Mouse (Mus musculus) liver, embryonic 13.5 days (tissue): Measurements from ENCODE around the gene Ghr. TPM values are rescaled to one million over a fixed set of nuclear protein-coding genes. Genes with fewer than 3 reads are reported as not detected.

ENCODE experiments used
- ATAC-seq: fragments of 200-750 bp; cut with Nextera tagmentation; 2 replicates; pipeline ENCODE4 v1.8.0; 2017; ENCODE audit warnings: low read depth, mild to moderate bottlenecking, moderate number of reproducible peaks, moderate library complexity
- DNase-seq: peaks from one replicate; pipeline ENCODE4 v3.0.0; 2022
- H3K27ac ChIP-seq: fragments of 300-500 bp; sonication (generic); 2 replicates; pipeline ENCODE4 v1.5.1; 2015; ENCODE audit warnings: moderate library complexity, mild to moderate bottlenecking, inconsistent platforms
- H3K27me3 ChIP-seq: fragments of 300-500 bp; sonication (generic); 2 replicates; pipeline ENCODE4 v1.6.1; 2015; ENCODE audit warnings: mild to moderate bottlenecking, inconsistent platforms
- H3K36me3 ChIP-seq: fragments of 300-500 bp; sonication (generic); 2 replicates; pipeline ENCODE4 v1.6.1; 2015; ENCODE audit warnings: mild to moderate bottlenecking, inconsistent platforms
- H3K4me1 ChIP-seq: fragments of 300-500 bp; sonication (generic); replicated peaks from 2 replicates; pipeline ENCODE4 v1.6.1; 2015; ENCODE audit warnings: inconsistent platforms
- H3K4me2 ChIP-seq: fragments of 300-500 bp; sonication (generic); 2 replicates; pipeline ENCODE4 v1.6.1; 2015; ENCODE audit warnings: inconsistent platforms, mild to moderate bottlenecking, moderate library complexity
- H3K4me3 ChIP-seq: fragments of 300-500 bp; sonication (generic); replicated peaks from 2 replicates; pipeline ENCODE4 v1.5.1; 2015; ENCODE audit warnings: mild to moderate bottlenecking, inconsistent platforms
- H3K9ac ChIP-seq: fragments of 300-500 bp; sonication (generic); 2 replicates; pipeline ENCODE4 v1.6.1; 2015; ENCODE audit warnings: mild to moderate bottlenecking, inconsistent platforms
- H3K9me3 ChIP-seq: fragments of 300-500 bp; sonication (generic); replicated peaks from 2 replicates; pipeline ENCODE4 v1.6.1; 2016; ENCODE audit warnings: inconsistent platforms
- WGBS: fragments of 180-500 bp; shearing (Covaris S2); methylation state at CpG from one replicate; pipeline ENCODE4 v1.1.7; 2015; ENCODE audit not compliant: insufficient replicate concordance; 5-methylcytosine and 5-hydroxymethylcytosine counted together
- polyA plus RNA-seq: library from polyadenylated mRNA; unstranded; fragments of >200 nt; fragmentation: Nextera tagmentation; extraction: Ambion mirVana; gene quantifications from 2 replicates; pipeline ENCODE4 v1.2.1, GENCODE M21; 2015

The Ghr gene
- polyA plus RNA-seq, 1 experiment from 2014 or later, result 13.1 TPM

DNA sequence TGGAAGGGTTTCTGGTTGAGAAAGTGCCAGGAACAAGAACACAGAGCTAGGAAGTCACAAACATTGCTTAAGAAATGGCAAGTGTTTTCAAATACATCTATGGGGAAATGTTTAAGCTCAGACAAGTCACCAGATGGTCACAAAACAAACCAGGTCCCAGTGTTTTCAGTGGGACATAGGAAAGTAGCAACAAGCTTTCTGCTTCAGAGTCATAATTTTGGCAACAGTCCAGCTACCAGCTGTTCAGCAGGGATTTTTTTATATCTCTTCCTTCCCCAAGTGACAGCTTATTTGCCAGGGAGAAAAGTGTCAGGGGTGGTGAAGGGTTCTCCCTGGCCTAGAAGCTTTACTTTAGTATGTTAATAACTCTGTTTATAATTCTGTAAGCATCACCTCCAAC, 270.4 kb downstream of the Ghr start:
- DNase-seq (no peak), ATAC-seq (no peak)
- Histone ChIP-seq H3K27me3 (no peaks in the 10 kb centered on the region), H3K4me3 (no peak overlapping the region), H3K36me3 (no peaks in the 10 kb centered on the region), H3K4me1 (no peaks in the 10 kb centered on the region), H3K9ac (no peak overlapping the region), H3K27ac (no peak overlapping the region), H3K9me3 (no peaks in the 10 kb centered on the region), H3K4me2 (no peak overlapping the region)

DNA sequence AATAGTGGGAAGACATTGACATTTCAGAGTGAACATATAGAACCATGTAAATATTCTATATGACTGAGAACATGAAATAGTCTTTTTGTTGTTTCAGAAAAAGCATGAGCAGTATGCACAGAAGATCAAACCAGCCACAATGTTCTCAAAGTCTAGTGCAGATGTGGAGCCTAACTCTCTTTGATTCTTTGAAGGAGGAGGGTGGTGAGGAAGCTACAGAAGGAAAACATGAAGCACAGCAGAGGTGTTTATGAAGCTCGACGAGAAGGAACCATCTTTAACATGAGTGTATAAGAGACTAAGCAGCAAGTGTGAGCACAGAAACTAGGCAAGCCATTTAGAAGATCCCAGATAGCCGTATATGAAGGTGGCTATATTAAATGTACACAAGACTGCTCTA, 273.4 kb downstream of the Ghr start:
- no peaks in the 10 kb centered on the region for H3K27me3 ChIP-seq
- DNase-seq (no peak), ATAC-seq (no peak)
- WGBS, result 56% methylated on average over 3 of the region's 3 CpGs
- no peaks in the 10 kb centered on the region for H3K4me1 ChIP-seq
- no peak overlapping the region for H3K9ac ChIP-seq
- no peaks in the 10 kb centered on the region for H3K9me3 ChIP-seq
- no peak overlapping the region for H3K4me3 ChIP-seq
- H3K36me3 ChIP-seq, result no peaks in the 10 kb centered on the region
- H3K4me2 ChIP-seq, result no peak overlapping the region
- no peak overlapping the region for H3K27ac ChIP-seq

DNA sequence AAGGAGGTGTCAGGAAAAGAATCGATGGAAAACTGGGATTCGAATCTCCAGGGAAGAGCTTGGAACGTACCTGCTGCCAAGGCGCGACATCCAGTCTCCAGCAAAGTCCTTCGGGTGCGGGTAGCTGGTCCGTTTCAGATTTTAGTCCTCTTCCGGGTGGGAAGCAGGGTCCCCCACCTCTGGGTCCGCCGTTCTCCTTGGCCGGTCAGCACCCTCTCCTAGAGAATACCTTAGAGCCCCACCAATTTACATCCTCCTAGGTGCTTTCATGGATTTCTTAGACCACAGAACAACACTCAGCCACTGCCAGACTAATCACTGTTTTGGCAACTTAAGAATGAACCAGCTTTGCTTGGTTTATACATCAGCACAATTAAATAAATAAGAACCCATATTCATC, 279.9 kb downstream of the Ghr start, which contains the start of gene Ccdc152:
Gene Ccdc152 (minus strand): TSS at position 101 of the 400 bp plus-strand sequence.
- H3K9ac ChIP-seq, result no peak within 1 kb of the TSS
- H3K27me3 ChIP-seq, result no peaks in the 10 kb centered on the region
- no peak within 1 kb of the TSS for H3K4me2 ChIP-seq
- no peaks in the 10 kb centered on the region for H3K4me1 ChIP-seq
- no peaks in the 10 kb centered on the region for H3K36me3 ChIP-seq
- DNase-seq, result no peak
- ATAC-seq, result no peak
- H3K27ac ChIP-seq, result no peak within 1 kb of the TSS
- no peak within 1 kb of the TSS for H3K4me3 ChIP-seq
- 77% methylated on average over 12 of the region's 12 CpGs for WGBS
- H3K9me3 ChIP-seq, result no peaks in the 10 kb centered on the region

DNA sequence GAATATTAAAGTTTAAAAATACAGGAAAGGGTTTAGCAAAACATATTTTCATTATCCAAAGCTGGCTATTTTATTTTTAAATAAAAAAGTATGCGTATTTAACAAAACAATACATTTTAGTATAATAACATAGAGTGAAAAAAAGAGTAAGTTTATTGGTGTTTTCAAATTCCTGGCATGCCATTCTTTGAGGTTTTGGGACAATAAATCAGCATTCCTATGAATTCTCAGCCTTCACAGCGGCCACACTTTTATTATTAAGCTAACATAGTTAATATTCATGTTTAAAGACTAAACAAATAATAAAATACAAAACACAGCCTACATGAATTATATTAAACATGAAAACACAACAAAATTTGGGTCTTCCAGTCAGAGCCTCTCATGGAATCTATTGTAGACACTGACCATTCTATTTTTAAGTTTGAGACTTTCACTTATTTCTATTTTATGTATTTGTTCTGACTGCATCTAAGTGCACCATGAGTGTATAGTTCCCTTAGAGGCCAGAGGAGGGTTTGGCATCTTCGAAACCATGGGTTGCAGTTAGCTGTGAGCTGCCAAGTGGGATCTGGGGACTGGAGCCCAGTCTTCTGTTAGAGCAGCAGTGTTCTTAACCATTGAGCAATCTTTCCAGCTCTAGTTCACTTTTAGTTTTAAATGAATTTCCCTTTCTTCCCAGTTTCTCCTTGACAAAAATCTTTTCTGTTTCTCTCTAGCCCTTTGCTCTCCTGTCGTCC, 282.8 kb downstream of the Ghr start:
- H3K36me3 ChIP-seq, result no peaks in the 10 kb centered on the region
- no peak overlapping the region for H3K4me2 ChIP-seq
- no peaks in the 10 kb centered on the region for H3K9me3 ChIP-seq
- WGBS, result 59% methylated on average over 4 of the region's 4 CpGs
- no peak overlapping the region for H3K27ac ChIP-seq
- DNase-seq, result no peak
- H3K9ac ChIP-seq, result no peak overlapping the region
- ATAC-seq, result no peak
- no peaks in the 10 kb centered on the region for H3K27me3 ChIP-seq
- no peak overlapping the region for H3K4me3 ChIP-seq
- no peaks in the 10 kb centered on the region for H3K4me1 ChIP-seq

DNA sequence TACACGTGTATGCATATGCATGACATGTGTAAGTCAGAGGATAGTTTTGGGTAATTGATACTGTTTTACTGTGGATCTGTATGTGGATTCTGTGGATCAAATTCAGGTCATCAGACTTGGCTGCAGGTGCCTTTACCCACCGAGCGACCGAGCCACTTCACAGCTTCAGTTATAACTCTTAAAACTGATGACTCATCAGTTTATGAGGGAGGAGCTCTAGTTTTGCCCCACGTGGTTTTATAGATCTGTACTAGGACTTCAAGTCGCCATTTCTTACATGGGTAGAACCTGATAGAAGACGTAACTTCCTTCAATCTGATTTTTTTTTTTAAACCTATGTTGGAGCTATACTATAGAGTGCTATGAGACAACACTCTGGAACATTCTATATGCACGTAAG, 285.7 kb downstream of the Ghr start:
- ATAC-seq (no peak), DNase-seq (no peak)
- no peaks in the 10 kb centered on the region for H3K27me3 ChIP-seq
- H3K27ac ChIP-seq, result no peak overlapping the region
- no peak overlapping the region for H3K4me2 ChIP-seq
- H3K4me1 ChIP-seq, result no peaks in the 10 kb centered on the region
- no peak overlapping the region for H3K9ac ChIP-seq
- H3K36me3 ChIP-seq, result no peaks in the 10 kb centered on the region
- WGBS, result 57% methylated on average over 8 of the region's 8 CpGs
- H3K4me3 ChIP-seq, result no peak overlapping the region
- H3K9me3 ChIP-seq, result no peaks in the 10 kb centered on the region

DNA sequence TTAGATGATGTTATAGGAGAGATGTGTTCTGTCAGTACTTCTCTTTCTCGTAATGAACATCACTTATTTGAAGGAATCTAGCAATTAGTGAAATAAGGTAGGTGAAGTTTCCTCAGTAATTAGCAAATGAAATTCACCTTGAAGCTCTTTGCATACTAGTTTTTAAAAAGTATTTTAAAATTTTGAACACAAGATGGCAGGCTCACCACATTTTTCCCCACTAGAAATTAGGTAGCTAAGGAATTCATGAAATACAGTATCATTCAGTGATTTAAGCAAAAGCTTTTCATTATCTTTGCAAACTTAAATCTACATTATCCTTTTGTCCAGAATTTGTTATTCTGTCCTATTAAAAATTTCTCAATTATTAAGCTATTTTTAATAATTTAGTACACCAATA, 287.3 kb downstream of the Ghr start:
- ATAC-seq (no peak), DNase-seq (no peak)
- Histone ChIP-seq H3K4me2 (no peak overlapping the region), H3K27ac (no peak overlapping the region), H3K4me1 (no peaks in the 10 kb centered on the region), H3K9ac (no peak overlapping the region), H3K9me3 (no peaks in the 10 kb centered on the region), H3K4me3 (no peak overlapping the region), H3K27me3 (no peaks in the 10 kb centered on the region), H3K36me3 (no peaks in the 10 kb centered on the region)
- WGBS, result 65% methylated on average over 1 of the region's 1 CpGs

DNA sequence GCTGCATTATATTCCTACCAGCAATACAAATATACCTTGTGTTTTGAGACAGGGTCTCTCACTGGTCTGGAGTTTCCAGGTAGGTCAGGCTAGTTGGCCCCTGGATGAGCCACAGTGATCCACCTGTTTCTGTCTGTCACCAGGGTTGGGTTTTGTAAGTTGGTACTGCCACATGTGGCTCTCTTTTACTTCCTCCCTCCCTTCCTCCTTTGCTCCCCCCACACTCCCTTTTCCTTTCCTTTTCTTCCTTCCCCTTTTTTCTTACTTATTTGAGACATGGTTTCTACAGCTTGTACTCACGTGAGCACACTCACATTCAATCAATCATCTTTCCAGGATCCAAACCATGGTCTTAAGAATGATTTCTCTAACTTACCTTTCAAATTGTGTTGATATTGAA, 289.8 kb downstream of the Ghr start:
- H3K36me3 ChIP-seq, result no peaks in the 10 kb centered on the region
- ATAC-seq (no peak), DNase-seq (no peak)
- H3K27me3 ChIP-seq, result no peaks in the 10 kb centered on the region
- no peaks in the 10 kb centered on the region for H3K9me3 ChIP-seq
- no peak overlapping the region for H3K4me3 ChIP-seq
- H3K27ac ChIP-seq, result no peak overlapping the region
- no peaks in the 10 kb centered on the region for H3K4me1 ChIP-seq
- H3K9ac ChIP-seq, result no peak overlapping the region
- no peak overlapping the region for H3K4me2 ChIP-seq
- WGBS, result 11% methylated on average over 1 of the region's 1 CpGs

DNA sequence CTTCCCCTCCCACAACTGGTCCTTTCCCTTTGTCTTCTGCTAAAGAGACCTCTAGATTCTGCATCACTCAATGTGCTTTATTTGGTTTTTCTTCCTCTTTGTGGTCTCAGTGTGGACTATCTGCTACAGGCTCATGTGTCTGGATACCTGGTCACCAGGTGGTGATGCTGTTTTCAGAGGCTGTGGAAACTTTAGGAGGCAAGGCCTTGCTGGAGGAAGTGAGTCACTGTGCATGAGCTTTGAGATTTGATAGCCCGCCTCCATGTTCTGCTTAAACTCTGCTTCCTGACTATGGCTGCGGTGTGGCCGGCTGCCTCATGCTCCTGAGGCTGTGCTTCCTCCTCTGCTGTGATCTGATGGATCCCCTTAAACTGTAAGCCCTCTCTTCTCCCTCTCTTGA, 292.9 kb downstream of the Ghr start:
- Histone ChIP-seq H3K4me1 (no peaks in the 10 kb centered on the region), H3K9ac (no peak overlapping the region), H3K36me3 (no peaks in the 10 kb centered on the region), H3K4me2 (no peak overlapping the region), H3K27me3 (no peaks in the 10 kb centered on the region), H3K4me3 (no peak overlapping the region), H3K27ac (no peak overlapping the region), H3K9me3 (no peaks in the 10 kb centered on the region)
- DNase-seq (no peak), ATAC-seq (no peak)
- WGBS, result 72% methylated on average over 3 of the region's 3 CpGs

DNA sequence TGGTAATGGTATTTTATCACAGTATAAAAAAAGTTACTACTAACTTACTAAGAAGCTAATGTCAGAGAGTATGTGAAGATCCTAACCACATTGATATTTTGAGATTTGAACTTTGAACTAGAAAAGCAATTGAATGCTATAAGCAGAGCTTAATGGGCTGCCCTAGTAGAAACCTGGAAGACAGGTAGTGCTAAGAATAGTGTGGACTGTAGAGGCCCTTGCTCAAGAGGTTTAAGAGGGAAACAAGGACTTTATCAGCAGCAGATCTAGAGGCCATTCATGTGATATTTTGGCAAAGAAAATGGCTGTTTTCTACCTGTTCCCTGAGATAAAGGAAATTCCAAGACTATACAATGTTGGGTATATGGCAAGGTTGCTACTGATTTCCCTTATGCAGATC, 297.3 kb downstream of the Ghr start:
- DNase-seq (no peak), ATAC-seq (no peak)
- H3K9me3 ChIP-seq, result no peaks in the 10 kb centered on the region
- H3K4me1 ChIP-seq, result no peaks in the 10 kb centered on the region
- H3K36me3 ChIP-seq, result no peaks in the 10 kb centered on the region
- no peak overlapping the region for H3K27ac ChIP-seq
- H3K27me3 ChIP-seq, result no peaks in the 10 kb centered on the region
- no peak overlapping the region for H3K9ac ChIP-seq
- no peak overlapping the region for H3K4me2 ChIP-seq
- H3K4me3 ChIP-seq, result no peak overlapping the region

DNA sequence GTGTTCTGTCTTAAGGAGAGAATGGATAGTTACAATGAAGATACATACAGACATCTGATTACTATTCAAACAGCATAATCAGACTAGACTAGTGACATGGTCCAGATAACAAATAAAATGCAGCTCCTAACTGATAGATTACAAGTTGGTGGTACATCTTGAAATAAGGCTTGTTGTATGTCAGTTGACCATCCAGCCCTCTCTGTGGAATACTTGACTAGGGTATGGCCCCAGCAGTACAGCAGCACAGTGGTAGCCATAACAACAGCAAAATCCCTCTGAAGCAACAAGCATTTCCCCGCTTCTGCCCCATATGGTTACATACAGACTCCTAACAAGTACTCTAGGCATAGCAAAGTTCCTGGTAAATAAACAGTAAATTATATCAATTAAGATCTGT, 301.6 kb downstream of the Ghr start:
- peaks cover 9% of the 10 kb centered on the region for H3K36me3 ChIP-seq
- no peak overlapping the region for H3K4me3 ChIP-seq
- no peaks in the 10 kb centered on the region for H3K4me1 ChIP-seq
- no peak overlapping the region for H3K27ac ChIP-seq
- no peaks in the 10 kb centered on the region for H3K27me3 ChIP-seq
- 0 out of 2 replicates have a peak, but pooled peaks have one; percentile 20 for ATAC-seq
- no peaks in the 10 kb centered on the region for H3K9me3 ChIP-seq
- no peak for DNase-seq
- H3K4me2 ChIP-seq, result no peak overlapping the region
- no peak overlapping the region for H3K9ac ChIP-seq
- 69% methylated on average over 1 of the region's 1 CpGs for WGBS

DNA sequence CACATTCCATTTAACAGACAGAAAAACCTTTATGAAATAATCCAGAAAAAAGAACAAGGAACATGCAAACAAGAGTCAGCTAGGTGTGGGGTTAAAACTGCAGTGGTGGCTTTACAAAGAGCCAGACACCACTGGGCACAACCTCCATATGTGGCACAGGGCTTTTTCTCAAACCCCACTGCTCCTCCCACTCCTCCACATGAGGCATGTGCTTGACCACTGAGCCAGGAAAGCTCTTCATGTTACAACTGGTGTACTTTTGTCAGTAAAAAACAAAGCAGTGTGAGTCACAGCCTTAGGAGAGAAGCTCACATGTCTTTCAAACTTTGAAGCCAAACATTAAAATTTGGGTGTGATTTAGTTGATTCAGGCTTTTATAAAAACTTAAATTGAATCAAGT, 302.1 kb downstream of the Ghr start:
- H3K27me3 ChIP-seq, result no peaks in the 10 kb centered on the region
- H3K36me3 ChIP-seq, result peaks cover 9% of the 10 kb centered on the region
- H3K9me3 ChIP-seq, result no peaks in the 10 kb centered on the region
- DNase-seq (no peak), ATAC-seq (no peak)
- H3K4me2 ChIP-seq, result no peak overlapping the region
- H3K4me3 ChIP-seq, result no peak overlapping the region
- no peaks in the 10 kb centered on the region for H3K4me1 ChIP-seq
- H3K27ac ChIP-seq, result no peak overlapping the region
- no peak overlapping the region for H3K9ac ChIP-seq

DNA sequence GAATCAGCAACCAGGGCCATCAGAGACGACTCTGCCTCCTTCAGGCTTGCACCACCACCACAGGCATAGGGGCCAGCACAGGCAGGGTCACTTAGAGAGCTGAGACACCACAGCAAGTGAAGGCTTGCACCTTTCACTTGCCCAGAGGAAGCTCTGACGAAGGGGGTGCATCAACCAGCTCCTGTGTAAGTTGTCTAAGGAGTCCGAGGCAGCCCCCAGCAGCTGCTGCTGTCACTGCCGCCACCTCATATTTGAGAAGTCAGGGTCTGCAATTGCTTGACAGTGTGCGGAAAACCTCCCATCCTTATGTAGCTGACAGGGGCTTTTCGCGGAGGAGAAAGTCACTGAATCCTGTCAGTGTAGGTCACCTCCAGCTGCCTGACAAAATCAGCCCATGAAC, 304.1 kb downstream of the Ghr start:
- H3K4me3 ChIP-seq, result no peak overlapping the region
- no peaks in the 10 kb centered on the region for H3K9me3 ChIP-seq
- H3K4me2 ChIP-seq, result no peak overlapping the region
- no peaks in the 10 kb centered on the region for H3K27me3 ChIP-seq
- 62% methylated on average over 7 of the region's 7 CpGs for WGBS
- no peak for DNase-seq
- no peak for ATAC-seq
- peaks cover 14% of the 10 kb centered on the region for H3K36me3 ChIP-seq
- no peak overlapping the region; the same call in 1 of the 2 replicates for H3K27ac ChIP-seq
- no peak overlapping the region for H3K9ac ChIP-seq
- 0 out of 2 replicates have a peak, but pooled peaks cover 2% of the 10 kb centered on the region for H3K4me1 ChIP-seq
